Mouse (Mus musculus) NIH3T3 (cell line): ENCODE results near the gene Ttk.

Experiments
- DNase-seq: peaks from one replicate; pipeline ENCODE4 v3.0.0-alpha.2; 2012; ENCODE audit warnings: low read depth

The Ttk gene

GRCm38 (mm10) chr9:83833811-83834747 is at the start of gene Ttk:
TSS of gene Ttk (plus strand) at chr9:83834689.
- peak; percentile 92 for DNase-seq

GRCm38 (mm10) chr9:83785501-83785900 is 49.0 kb upstream of the Ttk start:
- no peak for DNase-seq

- no peak for DNase-seq
Measured at GRCm38 (mm10) chr9:83789326-83789725, 45.2 kb upstream of the Ttk start.

GRCm38 (mm10) chr9:83796875-83797274 is 37.6 kb upstream of the Ttk start:
- no peak for DNase-seq

GRCm38 (mm10) chr9:83797898-83798297 is 36.6 kb upstream of the Ttk start:
- no peak for DNase-seq

- DNase-seq = no peak
Measured at GRCm38 (mm10) chr9:83804341-83804740, 30.1 kb upstream of the Ttk start.

- peak; percentile 14 for DNase-seq
Measured at GRCm38 (mm10) chr9:83805164-83805976, 29.1 kb upstream of the Ttk start.

- peak; percentile 65 for DNase-seq
Measured at GRCm38 (mm10) chr9:83805977-83806815, 28.3 kb upstream of the Ttk start, which contains the start of gene Elovl4. TSS of gene Elovl4 (minus strand) at chr9:83806277.

- DNase-seq = peak; percentile 80
Measured at GRCm38 (mm10) chr9:83807562-83807961, 26.9 kb upstream of the Ttk start.

- no peak for DNase-seq
Measured at GRCm38 (mm10) chr9:83819188-83819587, 15.3 kb upstream of the Ttk start.

GRCm38 (mm10) chr9:83820976-83821375 is 13.5 kb upstream of the Ttk start:
- DNase-seq = no peak

- DNase-seq = no peak
Measured at GRCm38 (mm10) chr9:83822925-83823324, 11.6 kb upstream of the Ttk start.

GRCm38 (mm10) chr9:83829896-83830295 is 4.6 kb upstream of the Ttk start:
- DNase-seq = no peak

GRCm38 (mm10) chr9:83831152-83831551 is 3.3 kb upstream of the Ttk start:
- DNase-seq = peak; percentile 4

GRCm38 (mm10) chr9:83834748-83835313 is 342 bp downstream of the Ttk start:
- DNase-seq = no peak

GRCm38 (mm10) chr9:83852464-83852863 is 18.0 kb downstream of the Ttk start:
- DNase-seq = no peak

- DNase-seq = no peak
Measured at GRCm38 (mm10) chr9:83865165-83865564, 30.7 kb downstream of the Ttk start.

GRCm38 (mm10) chr9:83882191-83882590 is 47.7 kb downstream of the Ttk start:
- no peak for DNase-seq

- DNase-seq = no peak
Measured at GRCm38 (mm10) chr9:83886149-83886548, 51.7 kb downstream of the Ttk start.

GRCm38 (mm10) chr9:83888214-83888613 is 53.7 kb downstream of the Ttk start:
- no peak for DNase-seq

- no peak for DNase-seq
Measured at GRCm38 (mm10) chr9:83893073-83893472, 58.6 kb downstream of the Ttk start.
